Mouse (Mus musculus): ENCODE data around the gene Chrnd.

Gene Chrnd

DNA sequence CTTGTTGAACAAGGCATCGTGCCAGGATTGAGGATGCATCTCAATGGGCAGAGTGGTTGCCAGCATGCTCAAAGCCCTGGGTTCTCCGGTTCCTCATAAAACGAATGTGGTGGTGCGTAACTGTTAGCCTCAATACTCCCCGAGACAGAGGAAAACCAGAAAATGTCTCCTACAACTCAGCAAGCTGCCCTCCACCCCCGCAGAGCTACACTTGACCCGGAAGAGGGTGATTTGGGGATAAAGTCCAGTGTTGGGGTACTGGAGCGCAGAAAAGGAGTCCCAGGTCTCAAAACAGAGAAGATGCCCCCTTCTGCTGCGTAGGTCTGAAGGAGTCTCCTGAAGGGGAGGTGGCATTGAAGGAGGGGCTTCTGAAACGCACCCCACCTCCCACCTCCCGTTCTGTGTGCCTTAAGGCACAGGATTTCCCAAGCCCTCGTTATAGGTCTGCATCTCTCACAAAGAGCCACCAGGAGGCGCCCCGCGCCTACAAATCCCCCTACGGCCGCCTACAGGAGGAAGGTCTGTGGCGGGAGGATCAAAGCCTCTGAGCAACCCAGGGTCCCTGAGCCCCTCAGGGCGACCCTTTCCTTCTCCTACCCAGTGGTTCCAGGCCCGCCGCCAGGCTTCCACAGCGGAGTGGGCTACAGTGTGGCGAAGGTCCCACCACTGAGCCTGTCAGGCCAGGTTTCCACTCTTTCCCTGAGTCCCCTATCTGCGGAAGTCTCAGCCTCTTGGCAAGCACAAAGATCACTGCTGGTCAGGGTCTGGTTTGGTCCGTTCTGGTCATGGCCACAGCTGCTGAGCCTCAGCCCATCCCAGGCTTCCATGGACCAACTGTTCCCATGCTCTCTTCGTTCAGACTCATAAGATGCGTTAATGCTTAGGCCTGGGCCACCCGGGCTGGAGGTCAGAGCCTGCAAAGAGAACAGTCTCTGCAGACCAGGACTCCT is 16.1 kb upstream of the Chrnd start:
- no peak for TF ChIP-seq GATA4 (IDR thresholded peaks at IDR 0.05; ENCODE audit: insufficient replicate concordance, low read length)

DNA sequence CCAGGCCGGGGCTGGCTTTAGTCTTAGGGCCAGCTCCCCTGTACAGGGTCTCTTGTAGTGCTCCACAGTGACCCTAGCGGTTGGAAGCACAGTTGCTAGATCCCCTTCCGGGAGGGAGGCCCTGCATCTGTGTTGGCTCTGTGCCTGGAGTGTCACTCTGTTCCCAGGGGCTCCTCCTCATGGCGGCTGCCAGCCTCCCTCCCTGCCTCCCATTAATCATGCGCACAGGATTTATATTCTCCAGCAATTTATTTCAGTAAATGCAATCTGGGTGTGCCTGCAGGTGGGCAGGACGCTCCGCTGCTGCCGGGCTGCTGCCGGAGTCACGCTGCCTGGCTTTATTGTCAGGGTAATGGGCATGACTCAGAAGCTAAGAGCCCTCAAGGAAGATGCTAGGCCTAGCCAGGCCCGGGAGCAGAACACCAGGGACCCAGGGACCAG is 14.5 kb upstream of the Chrnd start:
- no peak for TF ChIP-seq GATA4 (IDR thresholded peaks at IDR 0.05; ENCODE audit: insufficient replicate concordance, low read length)

DNA sequence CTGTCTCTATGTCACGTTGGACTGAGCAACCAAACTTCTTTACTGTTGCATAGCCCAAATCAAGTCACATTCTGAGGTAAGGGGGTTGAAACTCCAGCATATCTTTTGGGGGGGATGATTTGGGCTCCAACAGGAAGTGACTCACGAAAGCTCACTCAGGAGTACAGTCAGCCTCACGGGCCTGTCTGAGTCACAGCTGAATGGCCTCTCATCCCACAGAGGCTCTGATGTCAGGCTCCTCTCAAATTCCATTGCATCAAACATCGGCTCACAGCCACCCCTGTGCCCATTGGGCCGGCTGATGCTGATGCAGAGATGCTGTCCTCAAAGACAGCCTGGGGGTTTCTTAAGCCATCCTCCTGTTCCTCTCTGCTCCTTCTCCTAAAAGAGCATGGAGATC is 9.5 kb upstream of the Chrnd start:
- no peak for TF ChIP-seq GATA4 (IDR thresholded peaks at IDR 0.05; ENCODE audit: insufficient replicate concordance, low read length)

DNA sequence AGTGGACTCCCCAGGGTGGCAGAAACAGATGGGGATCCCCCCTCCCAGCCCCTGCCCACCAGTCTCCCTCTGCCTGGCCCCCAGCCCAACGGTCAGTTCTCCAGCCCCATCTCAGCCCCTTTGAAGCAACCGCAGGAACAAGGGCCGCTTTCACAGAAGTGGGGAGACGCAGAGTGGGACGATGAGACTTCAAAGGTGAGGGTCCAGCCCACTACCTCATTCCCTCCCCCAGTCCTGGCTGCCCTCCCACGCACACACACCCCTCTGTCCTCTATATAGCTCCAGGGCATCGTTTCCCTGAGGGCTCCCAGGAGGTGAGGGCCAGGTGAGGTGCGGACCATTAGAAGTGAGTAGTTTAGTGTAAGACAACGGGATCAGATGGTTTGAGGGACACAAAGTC is 7.4 kb upstream of the Chrnd start, which contains the start of gene Prss56:
Gene Prss56 (plus strand): TSS at position 301 of the 400 bp plus-strand sequence.
- no peak for TF ChIP-seq GATA4 (IDR thresholded peaks at IDR 0.05; ENCODE audit: insufficient replicate concordance, low read length)

DNA sequence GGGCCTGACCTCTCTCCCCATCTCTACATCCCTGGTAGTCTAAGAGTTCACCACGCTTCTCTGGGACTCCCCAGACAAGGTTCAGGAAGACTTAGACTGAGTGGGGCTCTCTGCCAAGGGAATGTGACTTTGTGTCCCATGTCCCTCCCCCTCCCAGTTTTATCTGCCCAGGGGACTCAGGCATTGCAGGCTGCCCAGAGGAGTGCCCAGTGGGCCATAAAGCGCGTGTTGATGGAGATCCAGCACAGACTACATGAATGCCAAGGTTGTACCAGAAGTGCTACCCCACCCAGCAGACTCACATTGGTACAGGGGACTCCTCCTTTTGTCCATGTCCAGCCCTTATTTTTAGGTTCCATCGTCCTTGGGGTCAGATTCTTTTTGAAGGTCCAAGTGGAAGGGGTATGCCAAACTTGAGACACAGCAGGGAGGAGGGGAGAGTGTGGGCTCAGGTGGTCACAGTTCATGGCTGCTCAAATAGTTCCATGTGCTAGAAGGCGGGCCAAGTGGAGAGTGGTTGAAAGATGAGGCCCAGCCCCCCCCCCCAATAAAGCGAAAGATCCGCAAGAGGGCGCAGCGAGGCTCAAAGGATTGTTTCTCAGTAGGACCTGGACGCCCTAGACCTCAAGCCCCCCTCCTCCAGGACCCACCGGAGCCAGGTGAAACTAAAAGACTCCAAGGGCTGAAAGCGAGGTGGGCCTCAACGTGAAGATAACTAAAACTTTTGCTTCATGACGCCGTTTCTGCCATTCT is 6.2 kb upstream of the Chrnd start:
- no peak for TF ChIP-seq GATA4 (IDR thresholded peaks at IDR 0.05; ENCODE audit: insufficient replicate concordance, low read length)

DNA sequence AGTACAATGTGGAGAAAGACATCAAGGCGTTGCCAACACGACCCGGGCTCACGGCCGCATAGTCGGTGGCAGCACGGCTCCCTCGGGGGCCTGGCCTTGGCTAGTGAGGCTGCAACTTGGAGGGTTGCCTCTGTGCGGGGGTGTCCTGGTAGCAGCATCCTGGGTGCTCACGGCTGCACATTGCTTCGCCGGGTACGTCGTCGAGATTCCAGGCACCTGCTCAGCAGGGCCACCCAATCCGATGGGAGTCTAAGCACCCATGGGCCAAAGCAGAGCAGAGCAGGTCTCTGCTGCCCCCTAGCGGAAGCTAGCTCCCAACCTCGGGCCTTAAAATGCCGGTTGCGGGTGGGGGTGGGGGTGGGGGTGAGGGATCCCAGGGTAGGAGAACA is 5.7 kb upstream of the Chrnd start:
- no peak for TF ChIP-seq GATA4 (IDR thresholded peaks at IDR 0.05; ENCODE audit: insufficient replicate concordance, low read length)

DNA sequence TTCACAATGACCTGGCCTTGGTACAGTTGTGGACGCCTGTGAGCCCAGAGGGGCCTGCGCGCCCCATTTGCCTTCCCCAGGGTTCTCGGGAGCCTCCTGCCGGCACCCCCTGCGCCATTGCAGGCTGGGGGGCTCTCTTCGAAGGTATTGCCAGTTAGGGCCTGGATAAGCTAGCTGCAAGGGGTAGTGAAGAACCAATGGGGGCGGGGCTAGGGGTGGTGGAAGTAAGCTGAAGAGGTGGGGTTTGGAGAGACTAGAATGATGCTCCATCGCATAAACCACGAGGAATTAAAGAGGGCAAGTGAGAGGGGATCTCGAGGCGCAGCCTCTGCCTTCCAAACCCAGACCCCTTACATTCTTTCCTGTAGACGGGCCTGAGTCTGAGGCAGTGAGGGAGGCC is 4.9 kb upstream of the Chrnd start:
- no peak for TF ChIP-seq GATA4 (IDR thresholded peaks at IDR 0.05; ENCODE audit: insufficient replicate concordance, low read length)

DNA sequence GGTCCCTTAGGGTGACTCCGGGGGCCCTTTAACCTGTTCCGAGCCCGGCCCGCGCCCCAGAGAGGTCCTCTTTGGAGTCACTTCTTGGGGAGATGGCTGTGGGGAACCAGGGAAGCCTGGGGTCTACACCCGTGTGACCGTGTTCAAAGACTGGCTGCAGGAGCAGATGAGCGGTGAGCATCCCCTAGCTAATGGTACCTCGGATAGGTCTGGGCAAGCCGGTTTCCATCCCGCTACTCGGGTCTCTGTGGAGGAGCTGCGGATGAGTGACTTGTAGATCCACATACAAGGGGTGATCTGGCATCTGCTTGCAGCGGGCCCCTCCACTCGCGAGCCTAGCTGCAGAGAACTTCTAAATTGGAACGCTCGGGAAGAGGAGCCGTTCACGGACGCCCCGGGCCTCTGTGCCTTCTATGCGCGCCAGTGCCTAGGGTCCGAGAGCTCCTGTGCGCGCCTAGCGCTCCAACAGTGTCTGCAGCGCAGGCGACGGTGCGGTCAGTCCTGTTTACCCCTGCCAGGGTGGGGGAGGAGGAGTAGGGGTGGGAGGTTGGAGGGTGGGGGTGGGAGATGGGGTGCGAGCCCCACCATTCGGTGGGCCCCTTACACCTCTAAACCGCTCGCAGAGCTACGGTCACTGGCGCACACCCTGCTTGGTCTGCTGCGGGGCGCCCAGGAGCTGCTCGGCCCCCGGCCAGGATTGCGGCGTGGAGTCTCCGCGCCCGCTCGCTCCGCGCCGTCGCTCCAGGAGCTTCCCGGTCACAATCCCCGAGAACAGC is 4.0 kb upstream of the Chrnd start:
- no peak for TF ChIP-seq GATA4 (IDR thresholded peaks at IDR 0.05; ENCODE audit: insufficient replicate concordance, low read length)

DNA sequence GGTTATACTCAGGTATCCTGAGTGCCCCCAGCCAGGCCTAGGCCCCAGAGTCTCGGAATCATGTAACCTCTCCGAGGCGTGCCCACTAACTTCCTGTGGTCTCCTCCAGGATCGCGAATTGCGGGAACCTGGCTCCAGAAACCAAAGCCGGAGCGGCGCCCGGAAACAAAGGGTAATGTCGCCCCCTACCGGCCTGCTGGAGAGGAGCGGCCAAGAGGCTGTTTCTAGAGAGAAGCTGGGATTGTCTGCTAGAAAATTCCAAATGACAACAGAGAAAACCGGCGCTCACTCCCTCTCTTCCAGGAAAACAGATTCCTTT is 3.4 kb upstream of the Chrnd start:
- no peak for TF ChIP-seq GATA4 (IDR thresholded peaks at IDR 0.05; ENCODE audit: insufficient replicate concordance, low read length)

DNA sequence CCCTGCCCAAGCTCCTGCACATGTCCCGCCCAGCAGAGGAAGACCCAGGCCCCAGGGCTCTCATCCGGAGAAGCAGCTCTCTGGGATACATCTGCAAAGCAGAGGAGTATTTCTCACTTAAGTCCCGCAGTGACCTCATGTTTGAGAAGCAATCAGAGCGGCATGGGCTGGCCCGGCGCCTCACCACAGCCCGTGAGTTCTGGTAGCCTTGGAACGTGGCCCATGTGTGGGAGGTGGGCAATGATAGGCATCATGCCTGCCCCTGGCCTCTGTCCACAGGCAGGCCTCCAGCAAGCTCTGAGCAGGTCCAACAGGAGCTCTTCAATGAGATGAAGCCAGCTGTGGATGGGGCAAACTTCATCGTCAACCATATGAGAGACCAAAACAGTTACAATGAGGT is 6.9 kb downstream of the Chrnd start:
- no peak for TF ChIP-seq GATA4 (IDR thresholded peaks at IDR 0.05; ENCODE audit: insufficient replicate concordance, low read length)

DNA sequence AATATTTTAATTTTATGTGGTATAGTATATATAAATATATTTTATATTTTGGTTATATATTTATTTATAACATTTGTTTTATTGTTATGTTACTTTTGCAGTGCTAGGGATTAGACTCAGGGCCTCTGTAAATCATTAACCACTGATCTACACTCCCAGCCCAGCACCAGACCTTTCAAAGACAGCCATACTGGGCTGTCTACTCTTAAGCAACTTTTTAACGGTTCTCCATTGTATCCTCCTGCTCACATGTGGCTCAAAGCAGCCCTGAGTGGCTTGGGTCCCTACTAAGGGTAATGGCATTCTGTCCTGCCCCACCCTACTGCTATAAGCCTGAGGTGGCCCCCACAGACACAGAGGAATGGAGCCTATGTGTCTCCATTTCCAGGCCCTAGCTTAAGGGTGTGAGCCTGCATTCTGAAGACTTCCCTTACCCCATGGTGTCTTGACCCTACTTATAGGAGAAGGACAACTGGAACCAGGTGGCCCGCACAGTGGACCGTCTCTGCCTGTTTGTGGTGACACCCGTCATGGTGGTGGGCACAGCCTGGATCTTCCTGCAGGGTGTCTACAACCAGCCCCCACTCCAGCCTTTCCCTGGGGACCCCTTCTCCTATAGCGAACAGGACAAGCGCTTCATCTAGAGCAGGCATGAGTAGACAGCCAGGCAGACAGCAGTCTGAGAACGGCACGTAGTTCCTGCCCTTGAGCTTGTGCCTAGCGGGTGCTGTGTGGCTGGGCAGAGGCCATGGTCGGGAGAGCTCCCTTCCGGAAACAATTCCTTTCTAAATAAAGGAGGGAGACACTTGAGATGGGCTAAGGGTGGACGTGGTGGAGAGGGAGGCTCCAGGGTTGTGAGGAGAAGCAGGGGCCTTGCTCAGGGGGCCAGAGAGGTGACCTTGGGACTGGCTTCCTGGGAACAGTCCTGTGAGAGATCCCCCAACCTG is 8.0 kb downstream of the Chrnd start:
- TF ChIP-seq GATA4 (IDR thresholded peaks at IDR 0.05; ENCODE audit: insufficient replicate concordance, low read length) = no peak

DNA sequence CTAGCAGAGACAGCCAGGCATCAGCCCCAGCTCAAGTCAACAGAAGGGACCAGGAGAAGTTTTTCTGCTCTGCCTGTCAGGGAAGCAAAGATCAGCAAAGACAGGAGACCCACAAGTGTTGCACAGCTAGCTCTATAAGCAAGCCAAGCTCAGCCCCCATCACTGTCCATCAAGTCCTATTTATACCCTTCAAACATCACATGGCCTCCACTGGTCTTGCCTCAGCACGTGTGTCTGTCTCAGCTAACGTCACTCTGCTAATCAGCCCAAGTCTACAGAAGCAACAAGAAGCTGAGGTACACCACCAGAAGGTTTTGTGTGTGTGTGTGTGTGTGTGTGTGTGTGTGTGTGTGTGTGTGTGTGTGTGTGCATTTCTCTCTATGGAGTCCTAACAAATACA is 10.4 kb downstream of the Chrnd start:
- no peak for TF ChIP-seq GATA4 (IDR thresholded peaks at IDR 0.05; ENCODE audit: insufficient replicate concordance, low read length)

DNA sequence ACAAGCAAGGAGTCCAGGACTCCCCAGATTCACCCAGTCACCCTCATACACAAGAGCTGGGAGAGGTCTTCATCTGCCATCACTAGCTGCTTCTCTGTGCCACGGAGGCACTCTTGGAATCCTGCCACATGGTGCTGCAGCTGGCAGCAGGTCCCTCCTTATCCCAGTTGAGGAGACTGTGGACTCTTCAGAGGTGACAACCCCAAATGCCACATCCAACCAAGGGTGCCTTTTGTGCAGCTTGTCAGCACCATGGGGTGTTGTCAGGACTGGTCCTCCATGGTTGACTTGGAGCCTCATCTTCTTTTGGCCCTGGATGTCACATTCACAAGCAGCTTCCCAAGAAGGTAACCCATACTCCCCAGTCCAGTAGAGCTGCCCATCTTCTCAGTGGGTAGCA is 11.4 kb downstream of the Chrnd start:
- TF ChIP-seq GATA4 (IDR thresholded peaks at IDR 0.05; ENCODE audit: insufficient replicate concordance, low read length) = no peak

DNA sequence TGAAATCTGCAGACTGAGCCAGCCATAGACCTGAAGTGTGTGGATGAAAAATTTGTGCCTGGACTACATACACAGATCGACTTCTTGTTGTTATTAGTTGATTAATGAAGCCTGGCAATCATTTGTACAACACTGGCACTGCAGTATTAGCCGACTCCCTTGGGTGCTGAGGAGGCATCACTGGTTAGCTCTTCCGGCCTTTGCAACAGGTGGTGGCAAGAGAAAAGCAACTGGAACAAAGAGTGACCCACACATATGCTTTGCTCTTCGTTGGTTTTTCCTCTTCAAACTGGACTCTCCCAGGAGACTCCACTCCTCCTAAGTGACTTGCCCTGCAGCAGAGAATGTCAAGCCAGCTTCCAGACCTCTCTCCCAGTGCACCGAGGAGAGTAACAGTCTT is 13.4 kb downstream of the Chrnd start:
- TF ChIP-seq GATA4 (IDR thresholded peaks at IDR 0.05; ENCODE audit: insufficient replicate concordance, low read length) = no peak
